Mouse (Mus musculus): ENCODE results near the gene Inka1. TPM values are rescaled to one million over a fixed set of nuclear protein-coding genes. Genes with fewer than 3 reads are reported as not detected.
A peak's percentile ranks its signal among the peaks of the same experiment; 100 is the strongest.

The Inka1 gene
- polyA plus RNA-seq, 1 experiment = 3.4 TPM

DNA sequence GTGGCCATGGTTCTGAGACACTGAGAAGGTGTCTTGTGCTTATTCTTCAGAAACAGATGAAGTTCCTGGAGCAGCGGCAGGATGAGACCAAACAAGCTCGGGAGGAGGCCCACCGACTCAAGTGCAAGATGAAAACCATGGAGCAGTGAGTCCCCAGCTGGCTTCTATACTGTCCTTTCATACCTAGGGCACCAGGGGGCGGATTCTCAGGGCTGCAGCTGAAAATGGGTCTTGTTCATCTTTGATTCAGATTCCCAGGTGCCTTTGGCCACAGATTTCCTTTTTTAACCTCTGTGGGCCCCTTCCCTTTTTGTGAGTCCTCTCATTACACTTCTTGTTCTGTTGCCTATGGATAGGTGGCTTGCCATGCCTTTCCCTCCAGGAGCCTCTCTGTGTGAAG lies 24.8 kb downstream of the Inka1 start:
- DNase-seq (ENCODE audit: low read depth, low spot score) = no peak
- WGBS = 82% methylated on average over 4 of the region's 4 CpGs

DNA sequence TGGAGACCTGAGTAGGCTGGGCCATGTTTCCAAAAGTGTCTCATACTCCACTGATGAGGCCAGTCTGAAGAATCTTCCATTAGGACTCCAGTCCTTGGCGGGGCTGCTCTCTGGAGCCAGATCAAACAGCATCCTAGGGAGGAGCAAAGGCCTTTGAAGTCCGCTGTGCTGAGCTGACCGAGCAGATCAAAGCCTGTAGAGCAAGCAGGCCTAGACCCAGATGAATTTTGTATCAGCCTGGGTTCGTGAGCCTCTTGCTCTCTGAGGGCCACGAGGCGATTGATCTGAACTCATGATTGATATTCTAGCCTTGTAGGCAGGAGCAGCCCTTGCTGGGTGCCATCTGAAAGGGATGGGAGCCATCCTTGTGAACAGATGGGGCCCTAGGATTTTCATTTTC lies 25.8 kb downstream of the Inka1 start:
- 75% methylated on average over 6 of the region's 6 CpGs for WGBS
- no peak for DNase-seq (ENCODE audit: low read depth, low spot score)

DNA sequence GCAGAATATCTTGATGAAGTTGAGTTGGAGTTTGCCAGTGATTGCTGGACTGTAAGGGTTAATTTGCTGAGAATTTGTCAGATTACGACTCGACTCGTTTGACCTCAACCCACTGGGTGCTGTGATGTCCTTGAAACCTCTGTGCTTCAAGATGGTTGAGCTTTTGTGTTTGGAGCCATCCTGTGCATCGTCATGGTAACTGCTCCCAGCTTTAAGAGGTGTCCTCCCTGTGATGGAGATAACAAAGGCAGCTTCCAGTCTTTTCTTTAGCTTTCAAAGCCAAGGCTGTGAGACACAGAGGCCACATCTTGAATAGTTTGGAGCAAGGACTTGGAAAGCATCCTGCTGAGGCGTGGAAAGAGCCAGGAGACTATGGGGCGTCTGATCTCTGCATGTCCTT lies 28.5 kb downstream of the Inka1 start:
- WGBS = 65% methylated on average over 6 of the region's 6 CpGs

DNA sequence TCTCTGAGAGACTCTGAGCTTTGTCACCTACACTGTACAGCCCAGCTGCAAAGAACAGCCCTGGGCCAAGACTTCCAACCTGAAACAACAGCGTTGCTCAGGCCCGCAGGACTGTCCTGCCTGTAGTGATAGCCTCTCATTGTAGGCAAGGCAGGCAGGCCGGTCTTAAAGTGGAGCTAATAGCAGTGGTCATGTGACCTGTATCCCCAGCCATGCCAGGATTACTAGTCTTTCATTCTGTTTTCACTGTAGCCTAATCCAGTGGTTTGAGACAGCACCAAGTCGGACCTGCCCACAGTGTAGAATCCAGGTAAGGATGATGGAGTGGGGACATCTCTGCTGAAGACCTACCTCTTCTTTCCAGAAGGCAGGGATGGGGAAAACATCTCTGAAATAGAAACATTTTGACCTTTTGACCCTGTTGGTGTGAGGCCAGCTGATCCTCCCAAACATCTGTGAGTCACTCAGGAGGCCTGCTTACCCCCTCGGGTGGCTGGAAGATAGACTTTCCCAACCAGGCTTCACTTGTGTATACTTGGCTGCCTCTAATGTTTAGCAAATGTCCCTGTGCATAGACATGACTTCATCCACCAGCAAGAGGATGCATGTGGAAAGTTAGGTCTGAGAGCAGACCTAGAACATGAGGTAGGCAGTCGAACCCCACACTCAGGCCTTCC lies 29.9 kb downstream of the Inka1 start:
- 70% methylated on average over 6 of the region's 6 CpGs for WGBS
- DNase-seq (ENCODE audit: low read depth, low spot score) = no peak

More for the DNA sequence above, 28.5 kb downstream of the Inka1 start:
- DNase-seq (ENCODE audit: low read depth, low spot score) = no peak

DNA sequence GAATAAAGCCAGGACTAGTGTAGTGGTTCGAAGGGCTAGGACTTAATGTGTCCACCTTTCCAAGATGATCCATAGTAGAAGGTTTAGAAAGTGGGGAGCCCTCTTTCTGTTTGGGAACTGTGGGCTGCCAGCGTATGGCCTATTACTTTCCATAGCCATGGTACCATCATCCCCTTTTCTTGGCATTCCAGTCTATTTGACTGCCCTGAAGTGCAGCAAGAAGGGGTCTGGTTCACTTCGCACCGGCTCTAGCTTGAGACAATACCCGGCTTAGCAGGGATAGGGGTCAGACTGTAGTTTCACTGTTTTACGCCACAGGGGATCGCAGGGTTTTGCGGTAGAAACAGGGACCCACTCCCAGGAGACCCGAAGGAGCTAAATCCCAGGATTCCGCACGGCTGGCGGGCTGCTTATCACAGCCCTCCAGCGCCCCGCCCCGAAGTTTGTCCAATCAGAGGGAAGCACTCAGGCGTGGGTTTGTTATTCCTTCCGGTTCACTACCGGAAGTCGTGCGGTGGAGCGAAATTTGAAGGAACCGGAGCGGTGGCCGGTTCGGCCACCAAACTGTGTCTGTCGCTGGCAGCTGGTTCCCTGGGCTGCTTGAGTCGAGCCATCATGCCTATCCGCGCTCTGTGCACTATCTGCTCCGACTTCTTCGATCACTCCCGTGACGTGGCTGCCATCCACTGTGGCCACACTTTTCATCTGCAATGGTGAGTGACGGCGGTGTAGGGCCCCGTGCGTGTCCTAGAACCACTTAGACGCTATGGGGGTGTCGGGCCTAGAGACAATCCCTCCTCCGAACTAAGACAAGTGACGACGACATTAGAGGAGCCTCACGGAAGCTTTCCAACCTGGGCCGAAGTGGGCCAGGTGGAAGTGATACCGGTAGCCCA lies 35.0 kb downstream of the Inka1 start:
- 12% methylated on average over 45 of the region's 45 CpGs for WGBS

DNA sequence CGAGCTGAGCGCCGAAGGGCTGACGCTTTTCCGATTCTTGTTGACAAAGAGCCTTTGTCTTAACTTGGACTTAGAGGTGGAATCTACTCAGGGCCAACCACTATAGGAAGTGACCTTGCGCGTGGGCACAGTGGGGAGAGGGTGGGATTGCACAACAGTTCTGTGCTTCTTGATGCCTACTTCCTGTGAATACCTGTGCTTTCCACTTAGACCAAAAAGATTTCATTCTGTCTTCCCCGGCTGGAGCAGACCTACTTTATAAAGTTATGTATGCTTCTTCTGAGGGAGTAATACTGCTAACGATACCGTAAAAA lies 35.8 kb downstream of the Inka1 start, which contains the start of gene Traip:
TSS of gene Traip (plus strand) at position 215 of the 314 bp plus-strand sequence.
- 88% methylated on average over 10 of the region's 10 CpGs for WGBS
- no peak for DNase-seq (ENCODE audit: low read depth, low spot score)

More for the DNA sequence above, 35.0 kb downstream of the Inka1 start:
- DNase-seq (ENCODE audit: low read depth, low spot score) = peak; percentile 66

DNA sequence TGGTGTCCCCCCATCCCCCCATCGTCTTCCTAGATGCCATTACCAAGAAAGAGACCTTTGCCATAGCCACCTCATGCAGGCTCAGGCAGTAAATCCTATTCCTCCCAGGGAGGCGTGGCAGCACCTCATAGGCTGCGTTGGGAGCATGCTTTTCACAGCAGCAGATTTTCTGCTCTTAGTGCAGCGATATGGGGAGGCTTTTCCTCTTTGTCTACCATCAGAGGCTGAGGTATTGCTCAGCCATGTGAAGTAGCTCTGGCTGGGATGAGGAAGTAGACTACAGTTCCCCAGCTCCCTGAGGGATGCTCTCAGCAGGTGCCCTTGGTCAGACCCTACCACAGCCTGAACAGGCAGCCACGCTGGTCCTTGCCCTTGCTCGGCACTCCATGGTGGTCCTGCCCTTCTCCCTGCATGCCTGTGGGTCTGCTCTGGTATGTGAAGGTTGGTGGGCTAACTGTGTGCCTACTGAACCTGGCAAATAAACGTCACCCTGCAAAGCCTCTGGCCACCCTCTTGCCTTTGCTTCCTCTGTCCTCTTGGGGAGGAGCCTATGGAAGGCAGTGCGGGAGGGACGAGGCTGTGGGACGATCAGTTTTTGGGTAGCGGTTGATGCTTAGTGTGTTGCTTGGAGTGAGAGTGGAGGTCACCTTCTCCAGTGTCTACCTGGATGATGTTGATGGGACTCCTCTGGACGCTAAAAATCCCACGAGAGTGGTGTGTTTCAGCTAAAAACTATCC lies 36.3 kb downstream of the Inka1 start:
- DNase-seq (ENCODE audit: low read depth, low spot score) = no peak
- WGBS = 74% methylated on average over 13 of the region's 13 CpGs

DNA sequence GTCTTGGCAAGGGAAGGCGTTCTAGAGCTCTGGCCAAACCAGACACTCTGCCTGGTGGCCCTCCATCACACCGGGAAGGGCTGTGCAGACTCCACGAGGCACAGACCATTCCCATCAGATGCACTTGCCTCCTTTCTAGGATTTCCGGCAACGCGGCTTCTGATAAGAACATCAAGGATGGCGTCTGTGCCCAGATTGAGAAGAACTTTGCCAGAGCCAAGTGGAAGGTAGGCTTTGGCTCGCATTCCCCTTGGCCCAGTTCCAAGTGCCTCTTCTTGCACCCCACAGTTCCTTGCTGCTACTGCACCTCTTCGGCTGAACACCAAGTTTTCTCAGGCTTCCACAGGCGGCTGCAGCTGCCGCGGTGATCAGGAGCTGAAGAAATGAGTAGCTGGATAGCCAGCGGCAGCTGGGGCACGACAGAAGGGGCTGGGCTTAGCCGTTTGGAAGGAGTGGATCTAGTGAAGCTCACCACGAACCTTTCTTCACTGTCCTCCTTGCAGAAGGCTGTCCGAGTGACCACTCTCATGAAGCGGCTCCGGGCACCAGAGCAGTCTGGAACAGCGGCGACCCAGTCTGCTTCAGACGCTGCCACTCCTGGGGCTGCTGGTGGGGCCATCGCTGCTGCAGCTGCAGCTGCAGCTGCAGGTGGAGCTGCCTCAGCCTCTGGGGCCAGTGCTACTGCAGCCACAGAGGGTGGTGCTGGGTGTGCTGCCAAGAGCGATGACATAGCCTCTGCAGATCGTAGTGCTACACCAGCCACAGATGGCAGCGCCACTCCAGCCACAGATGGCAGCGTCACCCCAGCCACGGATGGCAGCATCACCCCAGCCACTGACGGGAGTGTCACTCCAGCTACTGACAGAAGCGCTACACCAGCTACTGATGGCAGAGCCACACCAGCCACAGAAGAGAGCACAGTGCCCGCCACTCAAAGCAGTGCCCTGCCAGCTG lies 38.2 kb downstream of the Inka1 start:
- DNase-seq (ENCODE audit: low read depth, low spot score) = no peak
- WGBS = 80% methylated on average over 31 of the region's 31 CpGs

DNA sequence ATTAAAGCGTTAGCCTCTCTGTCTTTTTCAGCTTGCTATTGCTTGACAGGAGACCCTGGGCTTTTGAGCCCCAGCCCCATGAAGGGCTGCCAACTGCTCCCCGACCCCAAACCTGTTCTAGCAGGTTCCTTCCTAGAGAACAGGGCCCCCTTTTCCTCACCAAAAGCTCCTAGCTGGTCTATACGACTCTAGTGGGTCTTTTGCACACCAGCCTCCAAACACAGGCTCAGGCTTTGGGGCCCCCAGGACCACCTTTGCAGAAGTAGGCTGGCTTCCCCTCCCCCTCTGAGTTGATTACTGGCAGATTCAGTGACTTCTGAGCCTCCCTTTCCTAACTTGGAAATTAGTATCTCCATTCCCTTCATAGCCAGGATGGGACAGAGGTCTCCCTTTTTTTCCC lies 48.8 kb downstream of the Inka1 start:
- 60% methylated on average over 3 of the region's 3 CpGs for WGBS

DNA sequence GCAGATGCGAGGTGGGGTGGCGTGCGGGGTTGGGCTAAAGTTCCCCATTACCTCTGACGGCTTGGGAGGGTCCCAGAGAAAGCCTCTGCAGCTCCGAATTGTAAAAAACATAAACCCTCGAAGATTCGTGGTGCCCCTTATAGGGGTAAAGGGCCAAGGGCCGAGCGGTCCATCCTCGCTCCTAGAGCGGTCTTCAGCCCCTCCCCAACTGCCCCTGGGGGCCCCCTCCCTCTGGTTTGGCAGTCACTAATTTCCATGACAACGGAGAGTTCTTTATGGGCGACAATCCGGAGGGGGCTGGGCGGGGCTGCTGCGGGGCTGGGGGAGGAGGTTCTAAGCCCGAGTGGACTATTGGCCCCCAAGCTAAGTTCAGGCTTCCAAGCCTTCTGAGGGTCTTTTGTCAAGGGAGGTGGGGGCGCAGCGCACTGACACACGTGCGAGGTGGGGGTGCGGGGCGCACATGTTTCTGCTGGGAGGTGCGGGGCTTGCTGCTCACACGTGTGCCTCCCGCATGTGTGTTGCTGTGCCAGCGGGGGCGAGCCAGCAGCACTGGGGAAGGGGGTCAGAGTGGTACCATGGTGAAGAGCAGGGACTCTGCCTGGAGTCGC lies 49.4 kb downstream of the Inka1 start:
- 15% methylated on average over 29 of the region's 29 CpGs for WGBS
- DNase-seq (ENCODE audit: low read depth, low spot score) = no peak

More for the DNA sequence above, 48.8 kb downstream of the Inka1 start:
- DNase-seq (ENCODE audit: low read depth, low spot score) = no peak

DNA sequence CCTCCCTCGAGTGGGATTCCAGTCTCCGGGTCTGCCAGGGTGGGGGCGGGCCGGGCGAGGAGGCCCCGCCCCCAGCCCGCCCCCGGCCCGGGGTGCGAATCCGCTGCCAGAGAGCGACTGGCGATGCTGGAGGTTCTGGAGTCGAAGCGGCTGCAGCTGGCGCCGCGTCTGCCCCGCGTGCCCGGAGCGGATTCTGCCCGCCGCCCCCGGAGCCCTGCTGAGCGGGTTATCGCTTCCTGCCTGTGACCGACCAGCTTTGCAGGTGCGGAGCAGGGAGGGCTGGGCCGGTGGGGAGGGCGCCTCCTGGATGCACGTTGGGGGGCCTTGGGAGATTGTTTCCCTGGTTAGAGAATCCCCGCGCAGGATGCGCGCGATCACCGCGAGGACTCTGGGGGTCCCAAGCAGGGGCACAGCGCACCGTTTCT lies 49.9 kb downstream of the Inka1 start:
- no peak for DNase-seq (ENCODE audit: low read depth, low spot score)
- 2% methylated on average over 41 of the region's 41 CpGs for WGBS

DNA sequence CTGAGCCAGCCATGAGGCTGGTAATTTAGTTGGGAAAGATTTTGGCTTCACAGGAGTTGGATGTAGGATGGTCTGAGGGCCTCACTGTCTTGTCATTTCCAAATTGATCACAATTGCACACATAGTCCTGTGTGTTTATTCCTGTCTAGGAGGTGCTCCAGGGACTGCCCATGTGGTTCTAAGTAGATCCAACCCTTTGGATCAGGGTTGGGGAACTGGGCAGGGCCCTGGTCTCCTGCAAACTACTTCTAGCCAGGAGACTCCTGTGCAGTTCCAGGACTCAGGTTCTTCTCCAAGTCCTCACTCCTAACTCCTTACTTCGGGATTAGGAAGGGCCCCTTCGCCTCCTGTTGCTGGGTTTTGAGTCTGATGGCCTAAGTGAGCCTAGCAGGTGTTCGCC lies 50.3 kb downstream of the Inka1 start, which contains the start of gene Camkv:
TSS of gene Camkv (plus strand) at position 301 of the 400 bp plus-strand sequence.
- no peak for DNase-seq (ENCODE audit: low read depth, low spot score)
- 30% methylated on average over 3 of the region's 3 CpGs for WGBS

Other genes with a start within 250 kb of the Inka1 start
- 37.9 and 62.1 TPM in 2 replicates for gene Rbm5, start 214.9 kb downstream of the Inka1 start, polyA plus RNA-seq (2012; rRNA removed)
- 19.0 and 24.5 TPM in 2 replicates for gene Rbm6, start 112.6 kb downstream of the Inka1 start, polyA plus RNA-seq (2012; rRNA removed)
- gene Mon1a, start 97.7 kb downstream of the Inka1 start, polyA plus RNA-seq (2012; rRNA removed) = 67.5 and 92.5 TPM in 2 replicates
- gene Mst1r, start 79.0 kb downstream of the Inka1 start, polyA plus RNA-seq (2012; rRNA removed) = 77.1 and 101 TPM in 2 replicates
- not detected in 2 replicates for gene Actl11, start 57.4 kb downstream of the Inka1 start, polyA plus RNA-seq (2012; rRNA removed)
- 0.02 TPM in 1 of 2 replicates, not detected in the other for gene Camkv, start 50.2 kb downstream of the Inka1 start, polyA plus RNA-seq (2012; rRNA removed)
- gene Traip, start 35.7 kb downstream of the Inka1 start, polyA plus RNA-seq (2012; rRNA removed) = 3.7 and 5.1 TPM in 2 replicates
- gene Uba7, start 10.4 kb downstream of the Inka1 start, polyA plus RNA-seq (2012; rRNA removed) = 114 and 158 TPM in 2 replicates
- gene Gm20661, start 2.8 kb downstream of the Inka1 start, polyA plus RNA-seq (2012; rRNA removed) = 0.14 TPM in 1 of 2 replicates, not detected in the other
- 1.0 and 1.7 TPM in 2 replicates for gene Cdhr4, start 6.6 kb upstream of the Inka1 start, polyA plus RNA-seq (2012; rRNA removed)
- gene Gm20662, start 10.5 kb upstream of the Inka1 start, polyA plus RNA-seq (2012; rRNA removed) = 0.86 and 1.3 TPM in 2 replicates
- 57.1 and 90.1 TPM in 2 replicates for gene Ip6k1, start 16.6 kb upstream of the Inka1 start, polyA plus RNA-seq (2012; rRNA removed)
- 75.3 and 77.6 TPM in 2 replicates for gene Gmppb, start 63.4 kb upstream of the Inka1 start, polyA plus RNA-seq (2012; rRNA removed)
- 10.7 and 12.7 TPM in 2 replicates for gene Amigo3, start 67.3 kb upstream of the Inka1 start, polyA plus RNA-seq (2012; rRNA removed)
- gene Mst1, start 94.6 kb upstream of the Inka1 start, polyA plus RNA-seq (2012; rRNA removed) = 0.26 and 0.56 TPM in 2 replicates
- 47.7 and 86.0 TPM in 2 replicates for gene Rnf123, start 97.5 kb upstream of the Inka1 start, polyA plus RNA-seq (2012; rRNA removed)
- gene Apeh, start 108.7 kb upstream of the Inka1 start, polyA plus RNA-seq (2012; rRNA removed) = 173 and 195 TPM in 2 replicates
- gene Bsn, start 204.5 kb upstream of the Inka1 start, polyA plus RNA-seq (2012; rRNA removed) = 2.0 and 2.2 TPM in 2 replicates